Mouse (Mus musculus): Measurements from ENCODE around the gene St6gal1. TPM values are rescaled to one million over a fixed set of nuclear protein-coding genes. Genes with fewer than 3 reads are reported as not detected.

St6gal1 gene
- polyA plus RNA-seq, 1 experiment from 2014 or later: 21.9 TPM

DNA sequence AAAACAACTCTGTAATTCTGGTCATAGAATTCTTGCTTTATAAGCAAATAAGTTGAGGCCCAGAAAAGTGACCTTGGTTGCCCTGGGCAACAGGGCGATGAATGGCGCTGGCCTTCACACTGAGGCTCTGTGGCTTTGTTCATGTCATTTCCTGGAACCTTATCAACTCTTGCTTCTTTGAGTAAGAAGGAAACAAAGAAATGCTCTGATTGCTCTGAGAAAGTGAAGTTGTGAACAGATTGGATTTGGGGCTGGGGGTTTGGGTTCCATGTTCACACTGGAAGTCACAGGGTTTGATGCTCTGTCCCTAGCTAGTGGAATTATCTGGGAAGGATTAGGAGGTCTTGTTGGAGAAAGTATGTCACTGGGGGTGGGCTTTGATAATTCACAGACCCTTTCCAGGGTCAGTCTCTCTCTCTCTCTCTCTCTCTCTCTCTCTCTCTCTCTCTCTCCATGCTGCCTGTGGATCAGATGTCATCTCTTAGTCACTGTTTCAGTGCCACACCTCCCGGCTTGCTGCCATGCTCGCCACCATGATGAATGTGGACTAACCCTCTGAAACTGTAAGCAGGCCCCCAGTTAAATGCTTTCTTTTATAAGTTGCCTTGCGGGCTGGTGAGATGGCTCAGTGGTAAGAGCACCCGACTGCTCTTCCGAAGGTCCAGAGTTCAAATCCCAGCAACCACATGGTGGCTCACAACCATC is 50.2 kb downstream of the St6gal1 start:
- Histone ChIP-seq H3K4me2 (no peak overlapping the region), H3K36me3 (no peaks in the 10 kb centered on the region), H3K9ac (no peak overlapping the region), H3K27me3 (replicated peaks) (no peaks in the 10 kb centered on the region), H3K9me3 (replicated peaks) (no peaks in the 10 kb centered on the region), H3K4me3 (no peak overlapping the region), H3K4me1 (replicated peaks) (peaks cover 42% of the 10 kb centered on the region), H3K27ac (ENCODE audit: poor library complexity, severe bottlenecking) (no peak overlapping the region)
- ATAC-seq (ENCODE audit: insufficient number of reproducible peaks, low FRiP score): no peak
- 81% methylated on average over 7 of the region's 7 CpGs for WGBS

- no peak overlapping the region for H3K9ac ChIP-seq
- 72% methylated on average over 2 of the region's 2 CpGs for WGBS
- H3K4me1 ChIP-seq (replicated peaks): peaks cover 33% of the 10 kb centered on the region
- no peaks in the 10 kb centered on the region for H3K27me3 ChIP-seq (replicated peaks)
- H3K9me3 ChIP-seq (replicated peaks): no peaks in the 10 kb centered on the region
- H3K27ac ChIP-seq (ENCODE audit: poor library complexity, severe bottlenecking): no peak overlapping the region
- no peak overlapping the region for H3K4me2 ChIP-seq
- H3K4me3 ChIP-seq: no peak overlapping the region
- no peaks in the 10 kb centered on the region for H3K36me3 ChIP-seq
- no peak for ATAC-seq (ENCODE audit: insufficient number of reproducible peaks, low FRiP score)
These were observed 51.1 kb downstream of the St6gal1 start for GRCm38 (mm10) chr16:23275661-23276060.

GRCm38 (mm10) chr16:23279879-23280741 is 55.6 kb downstream of the St6gal1 start:
- Histone ChIP-seq H3K27ac (ENCODE audit: poor library complexity, severe bottlenecking) (no peak overlapping the region), H3K9me3 (replicated peaks) (no peaks in the 10 kb centered on the region), H3K27me3 (replicated peaks) (no peaks in the 10 kb centered on the region), H3K9ac (no peak overlapping the region), H3K4me1 (replicated peaks) (peaks cover 11% of the 10 kb centered on the region; the same call in 1 of the 2 replicates), H3K4me3 (no peak overlapping the region), H3K36me3 (0 out of 2 replicates have a peak, but pooled peaks cover 6% of the 10 kb centered on the region), H3K4me2 (no peak overlapping the region)
- WGBS: 60% methylated on average over 9 of the region's 9 CpGs
- no peak for ATAC-seq (ENCODE audit: insufficient number of reproducible peaks, low FRiP score)

- no peak overlapping the region for H3K4me2 ChIP-seq
- no peak for ATAC-seq (ENCODE audit: insufficient number of reproducible peaks, low FRiP score)
- H3K4me1 ChIP-seq (replicated peaks): peaks cover 11% of the 10 kb centered on the region; the same call in 1 of the 2 replicates
- no peaks in the 10 kb centered on the region for H3K9me3 ChIP-seq (replicated peaks)
- no peaks in the 10 kb centered on the region for H3K27me3 ChIP-seq (replicated peaks)
- H3K36me3 ChIP-seq: 0 out of 2 replicates have a peak, but pooled peaks cover 6% of the 10 kb centered on the region
- 54% methylated on average over 4 of the region's 4 CpGs for WGBS
- no peak overlapping the region for H3K9ac ChIP-seq
- no peak overlapping the region for H3K27ac ChIP-seq (ENCODE audit: poor library complexity, severe bottlenecking)
- no peak overlapping the region for H3K4me3 ChIP-seq
These were observed 56.2 kb downstream of the St6gal1 start for GRCm38 (mm10) chr16:23280742-23281090.

- H3K4me1 ChIP-seq (replicated peaks): peaks cover 11% of the 10 kb centered on the region; the same call in 1 of the 2 replicates
- 0 out of 2 replicates have a peak, but pooled peaks cover 6% of the 10 kb centered on the region for H3K36me3 ChIP-seq
- H3K9me3 ChIP-seq (replicated peaks): no peaks in the 10 kb centered on the region
- H3K9ac ChIP-seq: no peak overlapping the region
- H3K4me2 ChIP-seq: no peak overlapping the region
- no peaks in the 10 kb centered on the region for H3K27me3 ChIP-seq (replicated peaks)
- WGBS: 60% methylated on average over 5 of the region's 5 CpGs
- no peak overlapping the region for H3K4me3 ChIP-seq
- no peak overlapping the region for H3K27ac ChIP-seq (ENCODE audit: poor library complexity, severe bottlenecking)
- ATAC-seq (ENCODE audit: insufficient number of reproducible peaks, low FRiP score): no peak
These were observed 57.7 kb downstream of the St6gal1 start for GRCm38 (mm10) chr16:23282241-23282640.

DNA sequence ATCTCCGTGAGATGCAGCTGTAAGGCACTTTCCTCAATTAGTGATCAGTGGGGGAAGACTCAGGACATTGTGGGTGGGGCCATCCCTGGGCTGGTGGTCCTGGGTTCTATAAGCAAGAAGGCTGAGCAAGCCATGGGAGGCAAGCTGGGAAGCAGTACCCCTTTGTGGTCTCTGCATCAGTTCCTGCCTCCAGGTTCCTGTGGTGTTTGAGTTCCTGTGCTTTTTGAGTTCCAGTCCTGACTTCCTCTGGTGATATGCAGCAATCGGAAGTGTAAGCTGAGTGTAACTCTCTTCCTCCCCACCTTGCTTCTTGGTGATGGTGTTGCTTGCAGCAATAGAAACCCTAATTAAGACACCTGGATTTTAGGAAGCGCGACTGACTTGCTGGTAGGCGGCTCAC is 58.4 kb downstream of the St6gal1 start:
- H3K4me2 ChIP-seq: no peak overlapping the region
- no peak for ATAC-seq (ENCODE audit: insufficient number of reproducible peaks, low FRiP score)
- no peak overlapping the region for H3K9ac ChIP-seq

GRCm38 (mm10) chr16:23283677-23284076 is 59.1 kb downstream of the St6gal1 start:
- no peaks in the 10 kb centered on the region for H3K27me3 ChIP-seq (replicated peaks)
- 77% methylated on average over 1 of the region's 1 CpGs for WGBS
- no peak for ATAC-seq (ENCODE audit: insufficient number of reproducible peaks, low FRiP score)
- H3K9ac ChIP-seq: no peak overlapping the region
- peaks cover 11% of the 10 kb centered on the region; the same call in 1 of the 2 replicates for H3K4me1 ChIP-seq (replicated peaks)
- H3K27ac ChIP-seq (ENCODE audit: poor library complexity, severe bottlenecking): no peak overlapping the region
- no peak overlapping the region for H3K4me3 ChIP-seq
- no peak overlapping the region for H3K4me2 ChIP-seq
- no peaks in the 10 kb centered on the region for H3K9me3 ChIP-seq (replicated peaks)
- 0 out of 2 replicates have a peak, but pooled peaks cover 6% of the 10 kb centered on the region for H3K36me3 ChIP-seq

More for the DNA sequence above, 58.4 kb downstream of the St6gal1 start:
- Histone ChIP-seq H3K4me1 (replicated peaks) (peaks cover 11% of the 10 kb centered on the region; the same call in 1 of the 2 replicates), H3K9me3 (replicated peaks) (no peaks in the 10 kb centered on the region), H3K27me3 (replicated peaks) (no peaks in the 10 kb centered on the region), H3K27ac (ENCODE audit: poor library complexity, severe bottlenecking) (no peak overlapping the region), H3K36me3 (0 out of 2 replicates have a peak, but pooled peaks cover 6% of the 10 kb centered on the region), H3K4me3 (no peak overlapping the region)
- 78% methylated on average over 5 of the region's 5 CpGs for WGBS

DNA sequence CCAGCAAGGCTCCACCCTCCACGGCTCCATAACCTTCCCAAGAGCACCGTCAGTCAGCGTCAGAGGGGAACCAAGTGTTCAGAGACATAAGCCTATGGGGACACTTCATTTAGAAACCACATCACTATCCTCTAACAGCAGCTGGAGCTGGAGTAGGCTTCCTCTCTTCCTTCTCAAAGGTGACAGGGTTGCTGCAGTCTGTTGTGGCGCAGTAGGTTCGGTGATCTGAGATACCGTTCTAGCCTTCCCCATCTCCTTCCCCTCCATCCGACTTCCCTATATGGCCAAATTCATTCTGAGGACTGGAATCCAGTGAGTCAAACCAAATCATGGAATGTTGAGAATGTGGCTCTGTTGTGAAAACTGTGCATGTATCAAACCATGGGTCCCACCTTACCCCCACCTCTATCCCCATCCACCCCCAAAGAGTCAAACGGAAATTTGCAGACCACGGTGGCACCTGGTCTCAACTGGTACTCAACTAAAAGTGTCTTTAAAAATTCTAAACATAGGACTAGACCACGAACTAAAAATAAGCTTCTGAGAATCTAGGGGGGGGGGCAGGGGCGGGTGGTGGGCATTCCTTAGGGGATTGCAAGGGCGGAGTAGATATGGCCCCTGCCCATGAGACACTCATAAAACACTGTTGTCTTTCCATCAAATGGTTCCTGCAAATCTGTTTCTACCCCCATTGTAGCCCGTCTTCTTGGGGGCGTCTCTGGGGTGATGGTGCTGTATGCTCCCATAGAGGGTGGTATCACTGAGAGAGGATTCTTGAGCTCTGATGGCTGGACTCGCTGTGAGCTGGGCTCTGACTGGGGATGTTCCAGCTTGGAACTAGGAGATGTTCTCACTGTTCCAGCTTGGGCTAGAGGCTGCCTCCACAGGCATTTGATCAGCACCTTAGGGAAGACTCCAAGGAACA is 60.2 kb downstream of the St6gal1 start:
- H3K9ac ChIP-seq: no peak overlapping the region
- H3K36me3 ChIP-seq: 0 out of 2 replicates have a peak, but pooled peaks cover 6% of the 10 kb centered on the region
- no peaks in the 10 kb centered on the region for H3K9me3 ChIP-seq (replicated peaks)
- H3K27me3 ChIP-seq (replicated peaks): no peaks in the 10 kb centered on the region
- no peak overlapping the region for H3K4me3 ChIP-seq
- H3K27ac ChIP-seq (ENCODE audit: poor library complexity, severe bottlenecking): no peak overlapping the region
- H3K4me1 ChIP-seq (replicated peaks): peaks cover 11% of the 10 kb centered on the region; the same call in 1 of the 2 replicates
- H3K4me2 ChIP-seq: peak overlapping the region; percentile 16; the same call in 1 of the 2 replicates
- no peak for ATAC-seq (ENCODE audit: insufficient number of reproducible peaks, low FRiP score)
- WGBS: 56% methylated on average over 15 of the region's 15 CpGs

DNA sequence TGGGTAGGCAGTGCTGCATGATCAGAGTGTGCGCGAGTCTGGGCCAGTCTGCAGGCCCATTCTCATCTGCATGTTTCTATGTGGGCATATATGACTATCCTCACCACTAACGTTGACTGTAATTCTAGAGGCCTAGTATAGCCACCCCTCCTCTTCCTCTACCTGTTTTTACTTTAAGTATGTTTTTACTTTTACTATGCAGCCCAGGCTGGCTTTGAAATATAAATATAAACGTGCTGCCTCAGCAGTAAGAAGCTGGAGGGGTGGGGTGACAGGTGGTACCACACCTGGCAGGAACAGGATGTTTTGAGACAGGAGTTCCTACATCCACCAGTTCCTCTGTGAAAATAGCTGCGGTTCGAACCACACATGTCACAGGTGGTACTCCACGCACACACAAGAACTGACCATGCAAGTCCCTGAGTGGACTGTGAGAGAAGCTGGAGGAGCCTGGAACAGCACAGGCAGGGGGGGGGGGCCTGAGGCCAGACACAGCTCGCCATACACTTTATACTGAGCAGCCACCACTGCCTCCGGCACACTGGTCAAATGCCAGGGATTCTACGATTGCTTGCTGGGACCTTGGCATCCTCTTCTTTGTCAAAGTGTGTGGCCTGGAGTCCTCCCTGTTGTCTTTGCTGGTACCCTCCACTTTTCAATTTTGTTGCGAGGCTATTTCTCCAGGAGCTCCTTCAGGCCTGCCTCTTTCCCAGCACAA is 62.0 kb downstream of the St6gal1 start:
- H3K9ac ChIP-seq: no peak overlapping the region
- no peak for ATAC-seq (ENCODE audit: insufficient number of reproducible peaks, low FRiP score)
- H3K27ac ChIP-seq (ENCODE audit: poor library complexity, severe bottlenecking): no peak overlapping the region
- H3K4me3 ChIP-seq: no peak overlapping the region
- no peaks in the 10 kb centered on the region for H3K27me3 ChIP-seq (replicated peaks)
- 0 out of 2 replicates have a peak, but pooled peaks cover 6% of the 10 kb centered on the region for H3K36me3 ChIP-seq
- 85% methylated on average over 11 of the region's 11 CpGs for WGBS
- peaks cover 11% of the 10 kb centered on the region; the same call in 1 of the 2 replicates for H3K4me1 ChIP-seq (replicated peaks)
- no peaks in the 10 kb centered on the region for H3K9me3 ChIP-seq (replicated peaks)
- H3K4me2 ChIP-seq: no peak overlapping the region
